Mouse (Mus musculus): ENCODE measurements around the gene Tmem53.

GRCm38 (mm10) chr4:117262101-117262913, 10.6 kb downstream of the Tmem53 start:
- TF ChIP-seq CTCF (IDR thresholded peaks at IDR 0.05; ENCODE audit: low read depth): no peak
- TF ChIP-seq EP300 (IDR thresholded peaks at IDR 0.05; ENCODE audit: low read depth): no peak

Measured in liver, embryonic 14.5 days (tissue).